Mouse (Mus musculus) olfactory bulb, adult 2 months (tissue): ENCODE results near the gene Cep41.

ENCODE experiments used
- CTCF ChIP-seq: fragments of 200-500 bp; IDR thresholded peaks from 2 replicates; pipeline ENCODE4 v1.5.1; 2012; ENCODE audit warnings: low read depth, mild to moderate bottlenecking, low read length, moderate library complexity; ENCODE audit not compliant: insufficient read depth
- POLR2A ChIP-seq: fragments of 200-500 bp; IDR thresholded peaks from 2 replicates; pipeline ENCODE4 v1.6.1; 2012; ENCODE audit warnings: mild to moderate bottlenecking, low read depth, low read length, moderate library complexity; ENCODE audit not compliant: insufficient read depth

DNA sequence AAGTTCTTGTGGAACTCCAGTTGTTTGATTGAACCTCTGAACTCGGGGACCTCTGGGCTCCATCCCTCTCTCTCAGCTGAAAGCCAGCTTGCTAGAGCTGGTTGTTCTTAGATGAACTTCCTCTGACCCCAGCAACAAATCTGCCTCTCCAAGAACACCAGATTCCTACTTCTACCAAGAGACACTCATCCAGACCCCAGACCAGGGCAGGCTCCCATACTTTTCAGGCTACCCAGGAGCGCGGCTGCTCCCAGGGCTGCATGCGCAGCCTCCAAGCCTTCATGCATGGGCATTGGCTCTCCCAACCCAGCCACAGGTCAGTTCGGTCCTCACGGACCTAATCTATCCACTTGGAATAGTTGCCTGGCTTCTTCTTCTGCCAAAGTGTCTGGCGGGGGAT, 29.8 kb upstream of the Cep41 start, which contains the start of gene Mest:
- TF ChIP-seq CTCF, result no peak
- no peak for TF ChIP-seq POLR2A
